Mouse (Mus musculus): ENCODE measurements around the gene Faf1.

DNA sequence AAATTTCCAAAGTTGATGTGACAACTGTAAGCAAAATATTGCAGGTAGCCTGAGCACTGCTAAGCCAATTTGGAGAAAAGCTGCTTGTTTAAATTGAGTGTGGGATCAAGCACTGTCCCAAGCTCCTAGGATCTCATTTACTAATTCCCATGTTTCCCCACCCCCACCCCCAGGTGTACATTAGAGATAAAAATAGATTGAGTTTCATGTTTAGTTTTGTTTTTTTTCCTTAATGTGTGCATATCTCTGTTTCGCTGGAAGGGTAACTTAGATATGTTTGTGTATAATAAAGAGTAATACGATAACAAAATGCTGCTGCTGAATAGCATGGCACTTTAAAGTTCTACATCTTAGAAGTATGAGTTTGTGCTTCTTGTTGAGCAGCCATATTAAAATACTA lies 116.7 kb downstream of the Faf1 start:
- TF ChIP-seq POLR2A (IDR thresholded peaks at IDR 0.05; ENCODE audit: control insufficient read depth, low read depth, low read length) (no peak), CTCF (IDR thresholded peaks at IDR 0.05; ENCODE audit: control insufficient read depth, insufficient read depth, insufficient replicate concordance, low read depth, low read length) (no peak)
